Mouse (Mus musculus): ENCODE data around the gene Lurap1l. TPM values are rescaled to one million over a fixed set of nuclear protein-coding genes. Genes with fewer than 3 reads are reported as not detected.

Gene Lurap1l
- 10.1 and 11.7 TPM in 2 replicates for polyA plus RNA-seq (2021; fragmentation: Nextera tagmentation)
- long read RNA-seq, experiment 1, transcript Lurap1l-201 (2 exons, 3,066 nt): major isoform, 103 of 105 reads
- long read RNA-seq, experiment 1, partial matches to known transcripts: 0 of 105 reads
- long read RNA-seq, experiment 1, other reads (novel, unspliced or antisense): 2 of 105 reads
- long read RNA-seq, experiment 2, transcript Lurap1l-201 (2 exons, 3,066 nt): major isoform, 42 of 43 reads
- long read RNA-seq, experiment 2, partial matches to known transcripts: 0 of 43 reads
- long read RNA-seq, experiment 2, other reads (novel, unspliced or antisense): 1 of 43 reads

GRCm38 (mm10) chr4:80910481-80910870, at the start of gene Lurap1l:
Gene Lurap1l, plus strand, starts transcription at chr4:80910646.

Other genes with a start within 250 kb of the Lurap1l start
- 0.07 TPM in 1 of 2 replicates, not detected in the other for gene Tyrp1, start 76.5 kb upstream of the Lurap1l start, polyA plus RNA-seq (2021; fragmentation: Nextera tagmentation)